Mouse (Mus musculus): ENCODE measurements around the gene Aars2.

The Aars2 gene

GRCm38 (mm10) chr17:45499516-45499915, 7.1 kb upstream of the Aars2 start:
- no peak for DNase-seq (ENCODE audit: low read depth in 1 of 2, low spot score in 2 of 2)

DNA sequence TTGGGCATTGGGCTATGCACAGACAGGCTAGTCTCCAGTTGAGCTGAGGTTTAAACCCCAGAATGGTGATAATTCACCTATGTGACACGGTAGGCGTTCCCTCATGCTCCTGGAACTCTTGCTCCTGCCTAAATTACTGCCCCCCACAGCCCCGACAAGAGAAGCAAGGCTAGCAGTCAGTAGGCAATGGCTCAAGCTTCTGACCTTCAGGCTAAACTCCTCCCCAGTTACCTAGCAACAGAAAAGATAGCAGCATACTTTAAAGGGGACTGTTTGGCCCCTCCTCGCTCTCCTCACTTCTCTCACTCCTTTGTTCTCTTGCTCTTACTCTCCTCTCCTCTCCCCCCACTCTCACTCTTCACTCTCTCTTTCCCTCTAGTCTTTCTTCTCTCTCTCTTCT, 5.7 kb upstream of the Aars2 start:
- no peak for DNase-seq (ENCODE audit: low read depth in 1 of 2, low spot score in 2 of 2)

DNA sequence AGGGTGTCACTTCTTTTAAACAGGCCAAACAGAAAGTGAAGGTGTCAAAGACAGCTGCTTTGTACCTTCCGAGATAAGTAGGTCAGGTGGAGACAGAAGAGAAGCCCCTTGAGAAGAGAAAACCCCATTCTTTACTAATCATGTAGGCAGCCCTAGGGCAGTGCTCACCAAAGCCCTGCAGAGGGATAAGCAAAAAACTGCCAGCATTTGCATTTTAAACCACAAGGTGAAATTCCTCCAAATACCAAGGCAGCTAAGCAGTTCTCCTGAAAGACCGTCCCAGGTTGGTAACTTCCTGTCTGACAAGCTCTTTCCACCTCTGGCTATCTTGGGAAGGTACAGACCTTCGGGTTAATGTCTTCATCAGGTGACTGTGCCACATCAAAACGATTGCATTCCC, 4.3 kb upstream of the Aars2 start:
- DNase-seq (ENCODE audit: low read depth in 1 of 2, low spot score in 2 of 2), result no peak

DNA sequence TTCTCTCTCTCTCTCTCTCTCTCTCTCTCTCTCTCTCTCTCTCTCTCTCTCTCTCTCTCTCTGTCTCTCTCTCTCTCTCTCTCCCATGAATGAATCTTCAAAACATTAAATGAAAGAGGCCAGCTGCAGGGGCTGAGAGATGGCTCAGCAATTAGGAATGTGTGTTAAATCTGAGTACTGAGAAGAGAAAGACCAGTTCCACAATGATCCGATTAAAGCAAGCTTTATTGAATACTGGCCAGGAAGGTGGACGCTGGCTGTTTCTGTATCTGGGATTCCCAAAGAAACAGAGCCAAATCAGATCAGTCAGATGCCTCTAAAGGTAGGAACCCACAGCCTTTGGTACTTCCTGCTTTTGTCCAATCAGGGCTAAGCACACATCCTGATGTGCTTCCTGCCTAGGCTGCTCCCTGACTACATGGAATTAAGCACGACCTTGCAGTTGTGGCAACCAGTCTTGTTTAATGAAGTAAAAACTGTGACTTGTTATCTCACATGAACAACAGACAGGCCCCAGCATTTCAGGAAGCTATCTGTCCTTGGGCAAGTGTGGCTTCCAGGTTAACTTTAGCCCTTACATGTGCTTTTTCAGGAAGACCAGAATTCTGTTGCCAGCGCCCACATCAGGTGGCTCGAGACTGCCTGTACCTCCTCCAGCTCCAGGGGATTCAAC, 3.2 kb upstream of the Aars2 start:
- DNase-seq (ENCODE audit: low read depth in 1 of 2, low spot score in 2 of 2), result no peak

DNA sequence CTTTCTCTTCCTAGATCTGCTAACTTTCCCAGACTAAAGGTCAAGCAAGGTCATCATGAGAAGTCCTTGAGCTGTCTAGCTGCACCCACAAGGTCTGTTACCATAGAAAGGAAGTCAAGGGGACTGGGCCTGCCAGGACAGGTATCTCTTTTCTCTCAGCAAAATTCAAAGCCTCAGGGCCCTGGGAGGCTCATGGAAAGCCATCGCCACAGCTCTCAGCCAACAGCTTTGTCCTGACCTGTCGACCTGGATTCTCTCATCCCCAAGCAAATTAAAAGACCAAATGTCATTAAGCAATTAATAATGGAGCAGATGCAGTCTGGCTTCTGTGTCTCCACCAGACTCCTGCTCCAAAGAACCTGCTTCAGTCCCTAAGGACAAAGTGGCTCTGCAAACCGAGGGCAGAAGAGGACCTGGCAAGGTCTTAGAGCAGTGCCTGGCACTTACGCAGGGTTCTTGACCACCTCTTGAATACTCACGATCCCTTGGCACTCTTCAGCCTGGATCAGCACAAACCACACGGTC, 638 bp upstream of the Aars2 start:
- no peak for DNase-seq (ENCODE audit: low read depth in 1 of 2, low spot score in 2 of 2)

DNA sequence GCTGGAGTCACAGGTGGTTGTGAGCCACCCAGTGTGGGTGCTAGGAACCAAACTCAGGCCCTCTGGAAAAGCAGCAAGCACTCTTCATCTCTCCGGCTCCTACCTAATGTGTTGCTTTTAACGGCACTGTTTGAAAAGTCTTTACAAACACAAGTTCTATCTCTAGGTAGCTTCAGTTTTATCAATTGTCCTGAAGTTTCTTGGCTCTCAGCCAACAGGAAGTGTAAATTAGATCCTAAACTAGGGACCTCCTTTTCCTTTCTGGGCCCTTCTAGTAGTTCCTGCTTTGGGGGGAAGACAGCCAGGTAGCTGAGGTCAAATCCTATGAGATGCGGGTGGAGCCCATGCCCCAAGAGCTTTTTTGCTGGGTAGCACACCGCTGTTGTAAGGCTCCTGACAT, 4.2 kb downstream of the Aars2 start:
- DNase-seq (ENCODE audit: low read depth in 1 of 2, low spot score in 2 of 2), result no peak

GRCm38 (mm10) chr17:45511757-45512156, 5.1 kb downstream of the Aars2 start:
- no peak for DNase-seq (ENCODE audit: low read depth in 1 of 2, low spot score in 2 of 2)

DNA sequence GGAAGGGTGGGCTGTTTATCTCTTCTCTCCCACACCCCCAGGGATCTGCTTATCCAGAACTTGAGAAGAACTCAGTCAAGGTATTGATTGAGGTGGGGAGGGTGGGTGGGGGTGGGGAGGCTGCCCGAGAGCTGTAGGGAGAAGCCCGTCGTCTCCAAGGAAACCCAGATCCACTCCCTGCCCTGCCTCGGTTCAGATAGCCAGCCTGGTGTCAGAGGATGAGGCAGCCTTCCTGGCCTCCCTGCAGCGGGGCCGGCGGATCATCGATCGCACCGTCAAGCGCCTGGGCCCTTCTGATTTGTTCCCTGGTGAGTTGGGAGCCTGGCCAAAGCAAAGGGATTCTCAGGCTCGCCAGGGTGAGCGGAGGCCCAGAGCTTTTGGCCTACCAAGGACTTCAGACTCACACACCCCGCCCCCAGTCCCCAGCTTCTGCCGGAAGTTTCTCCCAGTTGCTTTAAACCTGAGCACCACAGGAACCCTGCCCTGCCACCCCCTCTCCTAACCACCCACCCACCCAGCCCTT, 8.6 kb downstream of the Aars2 start:
- no peak for DNase-seq (ENCODE audit: low read depth in 1 of 2, low spot score in 2 of 2)

GRCm38 (mm10) chr17:45515806-45516205, 9.2 kb downstream of the Aars2 start:
- DNase-seq (ENCODE audit: low read depth in 1 of 2, low spot score in 2 of 2), result no peak

DNA sequence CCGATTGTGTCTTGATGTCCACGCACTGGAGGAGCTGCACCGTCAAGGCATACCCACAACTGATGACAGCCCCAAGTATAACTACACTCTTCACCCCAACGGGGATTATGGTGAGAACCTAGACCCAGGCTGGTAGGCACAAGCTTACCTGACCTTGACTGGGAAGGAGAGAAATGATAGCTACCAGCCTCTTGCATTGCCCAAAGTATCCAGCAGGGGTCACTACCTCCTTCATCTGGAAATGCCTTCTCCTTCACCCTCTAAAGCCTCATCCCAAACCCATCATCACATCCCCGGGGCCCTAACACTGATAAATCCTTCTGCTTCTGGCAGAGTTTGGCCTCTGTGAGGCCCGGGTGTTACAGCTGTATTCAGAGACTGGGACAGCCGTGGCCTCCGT, 9.8 kb downstream of the Aars2 start:
- DNase-seq (ENCODE audit: low read depth in 1 of 2, low spot score in 2 of 2), result peak; percentile 19 to 47

GRCm38 (mm10) chr17:45517135-45517534, 10.5 kb downstream of the Aars2 start:
- DNase-seq (ENCODE audit: low read depth in 1 of 2, low spot score in 2 of 2), result no peak

DNA sequence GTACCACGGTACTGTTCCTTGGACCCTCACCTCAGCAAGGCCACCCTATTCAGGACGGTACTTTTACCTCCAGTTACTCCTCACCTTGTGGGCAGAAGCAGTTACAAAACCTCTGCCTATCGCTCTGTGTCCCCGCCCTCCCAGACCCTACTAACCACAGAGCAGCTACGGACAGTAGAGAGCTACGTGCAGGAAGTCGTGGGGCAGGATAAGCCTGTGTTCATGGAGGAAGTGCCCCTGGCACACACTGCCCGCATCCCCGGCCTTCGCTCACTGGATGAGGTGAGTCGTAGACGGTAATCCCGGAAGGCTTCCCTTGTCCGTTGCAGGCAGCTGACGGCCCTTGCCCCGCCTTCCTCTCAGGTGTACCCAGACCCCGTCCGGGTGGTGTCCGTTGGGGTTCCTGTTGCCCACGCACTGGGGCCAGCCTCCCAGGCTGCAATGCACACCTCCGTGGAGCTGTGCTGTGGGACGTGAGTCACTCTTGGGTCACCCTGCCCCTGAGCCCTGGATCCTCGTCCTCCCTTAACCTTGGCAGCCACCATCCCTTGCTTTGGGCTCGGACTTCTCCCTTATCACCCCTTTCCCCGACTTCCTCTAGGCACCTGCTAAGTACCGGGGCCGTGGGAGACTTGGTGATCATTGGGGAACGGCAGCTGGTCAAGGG, 11.0 kb downstream of the Aars2 start:
- DNase-seq (ENCODE audit: low read depth in 1 of 2, low spot score in 2 of 2), result no peak

- no peak for DNase-seq (ENCODE audit: low read depth in 1 of 2, low spot score in 2 of 2)
Measured at GRCm38 (mm10) chr17:45518766-45519475, 12.3 kb downstream of the Aars2 start.

- no peak for DNase-seq (ENCODE audit: low read depth in 1 of 2, low spot score in 2 of 2)
Measured at GRCm38 (mm10) chr17:45520136-45520535, 13.5 kb downstream of the Aars2 start.

GRCm38 (mm10) chr17:45523263-45523662, 16.6 kb downstream of the Aars2 start, which contains the start of gene Tcte1:
Gene Tcte1 (plus strand): TSS chr17:45523434.
- no peak for DNase-seq (ENCODE audit: low read depth in 1 of 2, low spot score in 2 of 2)

DNA sequence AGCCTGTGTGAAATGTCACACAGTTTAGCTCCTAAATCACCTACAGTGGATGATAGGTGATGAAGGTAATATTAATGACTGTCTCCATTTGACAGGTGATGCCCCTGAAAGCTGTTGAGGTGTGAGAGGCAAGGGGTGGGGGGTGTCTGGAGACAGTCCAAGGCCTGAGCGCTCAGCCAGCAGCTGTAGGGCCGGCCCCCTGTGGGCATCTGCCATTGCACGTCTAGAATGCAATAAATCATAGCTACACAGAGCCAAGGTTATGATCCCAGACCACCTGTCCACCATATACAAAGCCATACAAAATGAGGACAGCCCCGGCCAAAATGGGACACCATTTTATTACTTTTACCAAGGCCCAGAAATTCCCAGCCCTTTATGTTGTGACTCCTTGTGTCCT, 18.3 kb downstream of the Aars2 start:
- no peak for DNase-seq (ENCODE audit: low read depth in 1 of 2, low spot score in 2 of 2)

DNA sequence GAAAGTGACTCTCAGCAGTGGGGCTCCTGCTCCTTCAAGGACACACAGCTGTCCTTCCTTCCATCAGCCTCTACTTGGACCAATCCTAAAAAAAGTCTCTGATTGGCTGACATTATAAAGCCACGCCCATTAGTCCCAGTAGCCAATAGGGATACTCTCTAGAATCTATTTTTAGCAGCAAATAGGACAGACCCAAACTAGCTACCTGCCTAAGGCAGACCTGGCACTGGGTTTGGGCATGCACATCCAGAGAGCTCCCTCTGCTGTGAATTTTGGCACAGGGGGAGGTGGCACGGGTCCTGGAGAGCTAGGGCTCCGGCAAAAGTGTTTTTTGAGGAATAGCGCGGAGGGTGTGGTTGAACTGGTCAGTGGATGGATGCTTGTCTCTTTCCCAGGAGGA, 19.9 kb downstream of the Aars2 start:
- DNase-seq (ENCODE audit: low read depth in 1 of 2, low spot score in 2 of 2), result no peak

DNA sequence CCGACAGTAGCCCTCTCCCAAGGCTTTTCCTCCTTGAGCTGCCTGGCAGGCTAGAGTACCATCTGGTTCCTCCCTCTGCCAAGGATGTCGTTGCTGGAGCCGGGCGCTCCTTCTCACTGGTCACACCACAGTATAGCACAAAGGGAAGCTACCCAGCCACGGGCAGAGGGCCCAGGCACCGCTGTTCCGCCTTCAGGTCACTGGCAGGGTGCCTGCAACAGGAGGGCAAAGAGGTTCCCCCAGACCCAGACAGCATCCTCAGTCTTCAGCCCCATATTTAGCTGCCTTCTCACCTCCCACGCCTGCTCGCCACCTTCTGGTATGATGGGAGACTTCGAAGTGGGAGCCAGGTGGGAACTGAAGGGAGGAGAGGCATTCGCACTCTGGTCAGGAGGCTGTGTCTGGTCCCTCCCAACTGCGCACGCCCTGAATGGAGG, 23.7 kb downstream of the Aars2 start:
- no peak for DNase-seq (ENCODE audit: low read depth in 1 of 2, low spot score in 2 of 2)

GRCm38 (mm10) chr17:45532896-45533295, 26.3 kb downstream of the Aars2 start:
- DNase-seq (ENCODE audit: low read depth in 1 of 2, low spot score in 2 of 2), result no peak

DNA sequence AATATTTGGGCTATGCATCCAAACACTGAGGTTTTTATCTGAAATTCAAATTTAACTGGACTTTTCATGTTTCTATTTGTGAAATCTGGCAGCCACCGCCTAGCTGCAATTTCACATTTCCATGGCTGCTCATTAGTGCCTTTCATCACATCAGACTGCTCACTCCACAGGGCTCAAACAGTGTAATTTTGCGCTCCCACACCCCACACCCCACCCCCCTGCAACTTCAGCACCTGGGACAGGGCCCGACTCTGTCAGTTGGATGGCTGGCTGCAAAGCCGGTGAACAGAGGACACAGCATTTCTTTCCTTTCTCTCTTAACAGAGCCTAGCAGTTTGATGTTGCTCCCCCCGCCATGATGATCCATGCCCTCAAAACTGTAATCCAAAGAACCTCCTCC, 29.6 kb downstream of the Aars2 start:
- DNase-seq (ENCODE audit: low read depth in 1 of 2, low spot score in 2 of 2), result no peak

GRCm38 (mm10) chr17:45538394-45538793, 31.8 kb downstream of the Aars2 start:
- no peak for DNase-seq (ENCODE audit: low read depth in 1 of 2, low spot score in 2 of 2)

- DNase-seq (ENCODE audit: low read depth in 1 of 2, low spot score in 2 of 2), result no peak
Measured at GRCm38 (mm10) chr17:45539664-45540063, 33.0 kb downstream of the Aars2 start.

Measured in monocyte, adult 2 months (primary cell).